Mouse (Mus musculus): ENCODE measurements around the gene Zscan21. TPM values are rescaled to one million over a fixed set of nuclear protein-coding genes. Genes with fewer than 3 reads are reported as not detected.

Zscan21 gene
- total and polyA plus RNA-seq, 2 experiments from 2014 or later: 22.1 to 54.3 TPM

DNA sequence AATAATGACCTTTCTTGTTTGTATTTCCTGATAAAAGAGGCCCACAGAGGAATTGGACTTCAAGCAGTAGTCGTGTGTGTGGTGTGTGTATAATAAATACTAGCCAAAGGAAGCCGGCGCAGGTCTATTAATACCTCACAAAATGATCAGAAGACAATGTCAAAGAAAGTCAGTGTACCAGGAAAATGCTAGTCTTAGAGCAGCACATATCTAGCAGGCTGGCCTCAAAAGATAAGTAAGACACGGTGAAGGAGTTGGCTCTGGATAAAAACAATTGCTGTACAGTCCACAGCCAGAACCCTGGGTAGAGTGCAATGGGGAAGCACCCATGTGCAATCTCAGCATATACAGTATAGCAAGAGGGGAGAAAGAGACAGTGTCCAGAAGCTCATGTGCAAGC, 20.6 kb downstream of the Zscan21 start:
- Histone ChIP-seq H3K36me3 (ENCODE audit: insufficient read depth, low read length) (peaks cover 24% of the 10 kb centered on the region), H3K9ac (replicated peaks; ENCODE audit: low read length, poor library complexity, severe bottlenecking) (no peak overlapping the region), H3K27me3 (ENCODE audit: insufficient read depth, low read length) (no peaks in the 10 kb centered on the region), H3K4me3 (ENCODE audit: low read depth, low read length) (no peak overlapping the region), H3K9me3 (ENCODE audit: low read length) (no peaks in the 10 kb centered on the region), H3K4me1 (ENCODE audit: insufficient read depth, low read length) (no peaks in the 10 kb centered on the region), H3K4me2 (ENCODE audit: low read depth, low read length, poor library complexity, severe bottlenecking) (no peak overlapping the region), H3K27ac (ENCODE audit: low read depth, low read length) (no peak overlapping the region)
- no peak for TF ChIP-seq CTCF (IDR thresholded peaks at IDR 0.05)
- WGBS: 86% methylated on average over 4 of the region's 4 CpGs
- DNase-seq (ENCODE audit: low spot score) (no peak), ATAC-seq (ENCODE audit: low FRiP score) (no peak)

DNA sequence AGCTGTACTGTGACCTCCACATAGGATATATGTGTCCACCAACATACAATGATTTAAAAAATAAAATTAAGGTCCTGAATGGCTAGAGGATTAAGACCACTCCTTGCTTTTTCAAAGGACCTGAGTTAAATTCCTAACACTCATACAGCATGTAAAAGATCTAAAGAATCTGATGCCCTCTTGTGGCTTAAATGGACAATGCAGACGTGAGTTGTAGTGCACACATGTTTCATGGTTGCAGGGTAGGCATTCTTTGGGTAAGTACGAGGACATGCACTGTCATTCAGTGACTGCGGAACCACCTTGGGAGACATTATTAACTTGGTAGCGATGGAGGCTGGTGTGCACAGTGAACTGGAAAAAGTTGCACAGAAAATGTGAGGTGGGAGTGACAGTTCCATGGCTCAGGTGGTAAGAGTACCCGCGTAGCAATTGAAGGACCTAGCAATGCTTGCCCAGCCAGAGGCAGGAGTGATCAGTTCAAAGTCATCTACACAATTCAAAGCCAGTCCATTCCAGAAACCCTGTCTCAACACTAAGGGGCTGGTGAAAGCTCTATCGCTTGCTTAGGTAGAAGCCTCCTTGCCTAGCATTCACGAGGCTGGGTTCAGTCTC, 21.3 kb downstream of the Zscan21 start:
- peak; percentile 74 for DNase-seq (ENCODE audit: low spot score)
- H3K4me1 ChIP-seq (ENCODE audit: insufficient read depth, low read length): no peaks in the 10 kb centered on the region
- peak; percentile 84 for TF ChIP-seq CTCF (IDR thresholded peaks at IDR 0.05)
- H3K9ac ChIP-seq (replicated peaks; ENCODE audit: low read length, poor library complexity, severe bottlenecking): no peak overlapping the region
- H3K27ac ChIP-seq (ENCODE audit: low read depth, low read length): no peak overlapping the region
- no peaks in the 10 kb centered on the region for H3K27me3 ChIP-seq (ENCODE audit: insufficient read depth, low read length)
- H3K4me2 ChIP-seq (ENCODE audit: low read depth, low read length, poor library complexity, severe bottlenecking): no peak overlapping the region
- WGBS: 63% methylated on average over 8 of the region's 8 CpGs
- no peak for ATAC-seq (ENCODE audit: low FRiP score)
- H3K4me3 ChIP-seq (ENCODE audit: low read depth, low read length): no peak overlapping the region
- H3K9me3 ChIP-seq (ENCODE audit: low read length): no peaks in the 10 kb centered on the region
- peaks cover 22% of the 10 kb centered on the region for H3K36me3 ChIP-seq (ENCODE audit: insufficient read depth, low read length)

DNA sequence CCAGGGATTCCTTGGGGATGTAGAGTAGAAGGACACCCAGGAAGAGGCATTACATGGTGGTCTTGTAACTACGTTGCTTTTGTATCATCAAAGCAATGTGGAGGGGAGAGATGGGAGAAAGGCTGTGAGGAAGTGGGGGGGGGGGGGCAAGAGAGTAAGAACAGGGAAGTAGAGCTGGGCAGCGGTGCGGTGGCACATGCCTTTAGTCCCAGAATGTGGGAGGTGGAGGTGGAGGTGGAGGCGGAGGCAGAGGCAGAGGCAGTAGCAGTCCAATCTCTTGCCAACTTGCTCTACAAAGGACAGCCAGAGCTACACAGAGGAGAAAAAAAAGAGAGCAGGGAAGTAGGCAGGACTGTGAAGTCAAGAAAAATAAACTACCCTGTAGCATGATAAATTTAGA, 21.9 kb downstream of the Zscan21 start:
- ATAC-seq (ENCODE audit: low FRiP score) (no peak), DNase-seq (ENCODE audit: low spot score) (no peak)
- H3K36me3 ChIP-seq (ENCODE audit: insufficient read depth, low read length): peaks cover 21% of the 10 kb centered on the region
- no peak for TF ChIP-seq CTCF (IDR thresholded peaks at IDR 0.05)
- no peak overlapping the region for H3K4me2 ChIP-seq (ENCODE audit: low read depth, low read length, poor library complexity, severe bottlenecking)
- H3K27me3 ChIP-seq (ENCODE audit: insufficient read depth, low read length): no peaks in the 10 kb centered on the region
- 74% methylated on average over 4 of the region's 4 CpGs for WGBS
- no peak overlapping the region for H3K9ac ChIP-seq (replicated peaks; ENCODE audit: low read length, poor library complexity, severe bottlenecking)
- no peak overlapping the region for H3K27ac ChIP-seq (ENCODE audit: low read depth, low read length)
- no peak overlapping the region for H3K4me3 ChIP-seq (ENCODE audit: low read depth, low read length)
- H3K9me3 ChIP-seq (ENCODE audit: low read length): no peaks in the 10 kb centered on the region
- H3K4me1 ChIP-seq (ENCODE audit: insufficient read depth, low read length): no peaks in the 10 kb centered on the region

- Histone ChIP-seq H3K9ac (replicated peaks; ENCODE audit: low read length, poor library complexity, severe bottlenecking) (peak overlapping the region; percentile 91; the same call in 1 of the 2 replicates), H3K9me3 (ENCODE audit: low read length) (no peaks in the 10 kb centered on the region), H3K27me3 (ENCODE audit: insufficient read depth, low read length) (no peaks in the 10 kb centered on the region), H3K4me3 (ENCODE audit: low read depth, low read length) (peak overlapping the region; percentile 64), H3K27ac (ENCODE audit: low read depth, low read length) (peak overlapping the region; percentile 95), H3K36me3 (ENCODE audit: insufficient read depth, low read length) (peaks cover 16% of the 10 kb centered on the region), H3K4me1 (ENCODE audit: insufficient read depth, low read length) (no peaks in the 10 kb centered on the region; the same call in 1 of the 2 replicates), H3K4me2 (ENCODE audit: low read depth, low read length, poor library complexity, severe bottlenecking) (peak overlapping the region; percentile 74)
- no peak for TF ChIP-seq CTCF (IDR thresholded peaks at IDR 0.05)
- DNase-seq (ENCODE audit: low spot score) (no peak), ATAC-seq (ENCODE audit: low FRiP score) (no peak)
- 85% methylated on average over 3 of the region's 3 CpGs for WGBS
These were observed 37.7 kb downstream of the Zscan21 start for GRCm38 (mm10) chr5:138154390-138154789.

GRCm38 (mm10) chr5:138155443-138155976, 38.8 kb downstream of the Zscan21 start, which contains the start of gene Zfp113:
TSS of gene Zfp113 (minus strand) at chr5:138155744.
- no peaks in the 10 kb centered on the region for H3K9me3 ChIP-seq (ENCODE audit: low read length)
- WGBS: under 1% methylated on average over 31 of the region's 31 CpGs
- peak; percentile 98 for TF ChIP-seq CTCF (IDR thresholded peaks at IDR 0.05)
- H3K36me3 ChIP-seq (ENCODE audit: insufficient read depth, low read length): peaks cover 13% of the 10 kb centered on the region
- peak within 1 kb of the TSS; percentile 74 for H3K4me2 ChIP-seq (ENCODE audit: low read depth, low read length, poor library complexity, severe bottlenecking)
- peak within 1 kb of the TSS; percentile 95 for H3K27ac ChIP-seq (ENCODE audit: low read depth, low read length)
- DNase-seq (ENCODE audit: low spot score) (peak; percentile 98), ATAC-seq (ENCODE audit: low FRiP score) (peak; percentile 96)
- no peaks in the 10 kb centered on the region; the same call in 1 of the 2 replicates for H3K4me1 ChIP-seq (ENCODE audit: insufficient read depth, low read length)
- peak within 1 kb of the TSS; percentile 91 for H3K9ac ChIP-seq (replicated peaks; ENCODE audit: low read length, poor library complexity, severe bottlenecking)
- peak within 1 kb of the TSS; percentile 64 for H3K4me3 ChIP-seq (ENCODE audit: low read depth, low read length)
- H3K27me3 ChIP-seq (ENCODE audit: insufficient read depth, low read length): no peaks in the 10 kb centered on the region

- peaks cover 5% of the 10 kb centered on the region for H3K4me1 ChIP-seq (ENCODE audit: insufficient read depth, low read length)
- TF ChIP-seq CTCF (IDR thresholded peaks at IDR 0.05): no peak
- H3K9me3 ChIP-seq (ENCODE audit: low read length): no peaks in the 10 kb centered on the region
- ATAC-seq (ENCODE audit: low FRiP score): no peak
- peaks cover 21% of the 10 kb centered on the region; the same call in 1 of the 2 replicates for H3K36me3 ChIP-seq (ENCODE audit: insufficient read depth, low read length)
- H3K9ac ChIP-seq (replicated peaks; ENCODE audit: low read length, poor library complexity, severe bottlenecking): 0 out of 2 replicates have a peak overlapping the region, but pooled peaks have one; percentile 66
- peak overlapping the region; percentile 59 for H3K4me3 ChIP-seq (ENCODE audit: low read depth, low read length)
- H3K27me3 ChIP-seq (ENCODE audit: insufficient read depth, low read length): no peaks in the 10 kb centered on the region
- WGBS: 63% methylated on average over 7 of the region's 7 CpGs
- DNase-seq (ENCODE audit: low spot score): no peak
- 0 out of 2 replicates have a peak overlapping the region, but pooled peaks have one; percentile 70 for H3K27ac ChIP-seq (ENCODE audit: low read depth, low read length)
- H3K4me2 ChIP-seq (ENCODE audit: low read depth, low read length, poor library complexity, severe bottlenecking): peak overlapping the region; percentile 74
These were observed 43.6 kb downstream of the Zscan21 start for GRCm38 (mm10) chr5:138160224-138160762.

Measured in midbrain, postnatal 0 days (tissue).